Mouse (Mus musculus): Measurements from ENCODE around the gene Mast1. TPM values are rescaled to one million over a fixed set of nuclear protein-coding genes. Genes with fewer than 3 reads are reported as not detected.

The Mast1 gene
- total and polyA plus RNA-seq, 3 experiments, result 0.21 to 0.34 TPM; not detected in 1

- in situ Hi-C loops (cut with MboI; ENCODE audit: low pct_ligation_motif_present, low pct_unique_long_range_greater_than_20kb, low sequenced_read_pairs) (no loop called here), dilution Hi-C loops (cut with MboI; ENCODE audit: extremely low pct_ligation_motif_present, extremely low pct_unique_long_range_greater_than_20kb, low sequenced_read_pairs) (no loop called here)
- Histone ChIP-seq H3K36me3 (replicated peaks in 1 of 2; ENCODE audit: control insufficient read depth in 1 of 2, insufficient read depth in 1 of 2, low read length in 1 of 2) (peaks cover 6 to 7% of the 10 kb centered on the region in 2 experiments), H3K27ac (ENCODE audit: insufficient read depth, low read depth) (peak overlapping the region; percentile 94), H3K9me3 (replicated peaks; ENCODE audit: low read length) (no peaks in the 10 kb centered on the region), H3K4me3 (replicated peaks in 1 of 3; ENCODE audit: low read depth in 2 of 3, low read length in 2 of 3, poor library complexity in 1 of 3) (peak overlapping the region; percentile 2 to 94 (median 14)), H3K4me1 (ENCODE audit: control insufficient read depth in 1 of 2, insufficient read depth in 2 of 2) (peaks cover 33 to 55% of the 10 kb centered on the region in 2 experiments), H3K27me3 (replicated peaks) (no peaks in the 10 kb centered on the region), H3K4me2 (ENCODE audit: insufficient read depth, low read depth, poor library complexity, severe bottlenecking) (peak overlapping the region; percentile 55), H3K79me2 (replicated peaks; ENCODE audit: control insufficient read depth, extremely low read depth, insufficient read depth, poor library complexity, severe bottlenecking) (peaks cover 16% of the 10 kb centered on the region), H3K9ac (ENCODE audit: insufficient read depth, low read depth) (peak overlapping the region; percentile 68)
- TF ChIP-seq ETS1 (conservative IDR thresholded peaks at IDR 0.05; ENCODE audit: low read depth, low read length) (peak; percentile 37), TBP (conservative IDR thresholded peaks at IDR 0.05; ENCODE audit: low read depth, low read length) (no peak), IRF4 (IDR thresholded peaks at IDR 0.05; ENCODE audit: low read depth, low read length) (0 out of 2 replicates have a peak, but pooled peaks have one; percentile 10), MEF2A (IDR thresholded peaks at IDR 0.05; ENCODE audit: borderline replicate concordance, low read depth, low read length) (0 out of 2 replicates have a peak, but pooled peaks have one; percentile 21), MAX (IDR thresholded peaks at IDR 0.05; ENCODE audit: low read length) (peak; percentile 54), CHD2 (IDR thresholded peaks at IDR 0.05; ENCODE audit: low read length) (peak; percentile 85), MYC (IDR thresholded peaks at IDR 0.05; ENCODE audit: low read depth, low read length) (0 out of 2 replicates have a peak, but pooled peaks have one; percentile 20), E2F4 (IDR thresholded peaks at IDR 0.05; ENCODE audit: insufficient replicate concordance, low read depth, low read length) (no peak), SIN3A (IDR thresholded peaks at IDR 0.05; ENCODE audit: low read length) (peak; percentile 46; the same call in 1 of the 2 replicates), USF1 (IDR thresholded peaks at IDR 0.05; ENCODE audit: low read depth, low read length) (no peak), EP300 (IDR thresholded peaks at IDR 0.05; ENCODE audit: low read length) (0 out of 2 replicates have a peak, but pooled peaks have one; percentile 48), MAFK (IDR thresholded peaks at IDR 0.05; ENCODE audit: insufficient replicate concordance, low read length) (no peak)
- peak; percentile 65 for DNase-seq (ENCODE audit: extremely low read depth)
Observed at GRCm38 (mm10) chr8:84981644-84982498, 44.7 kb upstream of the Mast1 start.

DNA sequence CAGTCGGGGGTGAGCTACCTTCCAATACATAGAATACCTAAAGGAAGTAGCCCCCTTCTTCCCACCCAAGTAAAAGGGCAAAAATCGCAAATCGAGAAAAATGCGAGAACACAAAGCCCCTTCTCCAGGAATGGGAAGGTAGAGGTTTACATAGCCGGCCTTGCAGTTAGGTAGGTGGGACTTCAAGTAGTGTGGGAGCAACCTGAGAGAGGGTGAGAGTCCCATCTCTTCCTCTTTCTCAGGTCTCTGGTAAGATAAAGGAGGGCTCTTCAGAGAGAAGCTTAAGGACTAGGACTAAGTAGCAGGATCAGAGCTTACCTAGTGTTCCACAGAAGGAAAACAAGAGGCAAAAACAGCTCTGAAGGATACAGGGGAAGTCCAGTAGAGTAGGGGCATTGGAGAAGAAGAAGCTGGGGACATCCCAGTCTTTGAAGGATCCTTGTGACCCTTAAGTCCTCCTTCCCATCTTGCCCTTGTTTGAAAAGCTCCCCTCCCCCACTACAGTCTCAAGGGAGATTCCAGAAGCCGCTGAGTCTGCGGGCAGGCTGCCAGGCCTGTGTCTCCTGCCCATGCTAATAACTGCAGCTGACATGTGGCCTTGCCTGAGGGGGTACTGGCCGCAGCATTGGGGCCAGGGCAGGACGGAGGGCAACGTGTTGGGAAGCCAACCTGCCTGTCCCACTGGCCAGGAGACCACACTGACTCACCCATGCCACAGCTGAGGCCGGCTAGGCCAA, 43.6 kb upstream of the Mast1 start:
- peak overlapping the region; percentile 51 to 94 (median 68) for H3K4me3 ChIP-seq (replicated peaks in 1 of 3; ENCODE audit: low read depth in 2 of 3, low read length in 2 of 3, poor library complexity in 1 of 3)
- peak overlapping the region; percentile 55 for H3K4me2 ChIP-seq (ENCODE audit: insufficient read depth, low read depth, poor library complexity, severe bottlenecking)
- H3K27ac ChIP-seq (ENCODE audit: insufficient read depth, low read depth), result peak overlapping the region; percentile 94
- no peaks in the 10 kb centered on the region for H3K27me3 ChIP-seq (replicated peaks)
- peaks cover 20% of the 10 kb centered on the region for H3K79me2 ChIP-seq (replicated peaks; ENCODE audit: control insufficient read depth, extremely low read depth, insufficient read depth, poor library complexity, severe bottlenecking)
- peaks cover 29 to 49% of the 10 kb centered on the region in 2 experiments for H3K4me1 ChIP-seq (ENCODE audit: control insufficient read depth in 1 of 2, insufficient read depth in 2 of 2)
- dilution Hi-C loops (cut with MboI; ENCODE audit: extremely low pct_ligation_motif_present, extremely low pct_unique_long_range_greater_than_20kb, low sequenced_read_pairs) (no loop called here), in situ Hi-C loops (cut with MboI; ENCODE audit: low pct_ligation_motif_present, low pct_unique_long_range_greater_than_20kb, low sequenced_read_pairs) (no loop called here)
- H3K36me3 ChIP-seq (replicated peaks in 1 of 2; ENCODE audit: control insufficient read depth in 1 of 2, insufficient read depth in 1 of 2, low read length in 1 of 2), result peaks cover 6 to 8% of the 10 kb centered on the region in 2 experiments
- no peaks in the 10 kb centered on the region for H3K9me3 ChIP-seq (replicated peaks; ENCODE audit: low read length)
- peak overlapping the region; percentile 87 for H3K9ac ChIP-seq (ENCODE audit: insufficient read depth, low read depth)
- DNase-seq (ENCODE audit: extremely low read depth), result peak; percentile 89
- TF ChIP-seq MAX (IDR thresholded peaks at IDR 0.05; ENCODE audit: low read length), result peak; percentile 86
- no peak; the same call in 1 of the 2 replicates for TF ChIP-seq POLR2AphosphoS2 (IDR thresholded peaks at IDR 0.05; ENCODE audit: low read depth, low read length)
- TF ChIP-seq NELFE (IDR thresholded peaks at IDR 0.05; ENCODE audit: low read depth, low read length), result peak; percentile 65; the same call in 1 of the 2 replicates
- TF ChIP-seq ZNF384 (IDR thresholded peaks at IDR 0.05; ENCODE audit: low read depth, low read length), result no peak
- peak; percentile 90 for TF ChIP-seq MYC (IDR thresholded peaks at IDR 0.05; ENCODE audit: low read depth, low read length)
- no peak for TF ChIP-seq CTCF (conservative IDR thresholded peaks at IDR 0.05 in 1 of 2, IDR thresholded peaks at IDR 0.05 in 1 of 2; ENCODE audit: low read depth in 2 of 2, low read length in 2 of 2)
- TF ChIP-seq JUN (IDR thresholded peaks at IDR 0.05; ENCODE audit: insufficient read depth, low read depth, low read length), result no peak
- TF ChIP-seq ZMIZ1 (IDR thresholded peaks at IDR 0.05; ENCODE audit: low read depth, low read length), result peak; percentile 63; the same call in 1 of the 2 replicates
- no peak for TF ChIP-seq GABPA (IDR thresholded peaks at IDR 0.05; ENCODE audit: insufficient replicate concordance, low read depth, low read length)
- no peak; the same call in 1 of the 2 replicates for TF ChIP-seq RCOR1 (conservative IDR thresholded peaks at IDR 0.05; ENCODE audit: low read depth, low read length)
- TF ChIP-seq USF1 (IDR thresholded peaks at IDR 0.05; ENCODE audit: low read depth, low read length), result no peak
- no peak for TF ChIP-seq USF2 (conservative IDR thresholded peaks at IDR 0.05; ENCODE audit: low read depth, low read length)
- peak; percentile 81 for TF ChIP-seq MEF2A (IDR thresholded peaks at IDR 0.05; ENCODE audit: borderline replicate concordance, low read depth, low read length)
- TF ChIP-seq ZC3H11A (IDR thresholded peaks at IDR 0.05; ENCODE audit: low read depth, low read length), result no peak
- peak; percentile 96; the same call in 1 of the 2 replicates for TF ChIP-seq CHD1 (IDR thresholded peaks at IDR 0.05; ENCODE audit: low read depth, low read length)
- TF ChIP-seq NRF1 (IDR thresholded peaks at IDR 0.05; ENCODE audit: low read depth, low read length), result peak; percentile 33; the same call in 1 of the 2 replicates
- no peak for TF ChIP-seq E2F4 (IDR thresholded peaks at IDR 0.05; ENCODE audit: insufficient replicate concordance, low read depth, low read length)
- TF ChIP-seq ETS1 (conservative IDR thresholded peaks at IDR 0.05; ENCODE audit: low read depth, low read length), result peak; percentile 95
- no peak for TF ChIP-seq PAX5 (IDR thresholded peaks at IDR 0.05; ENCODE audit: low read length)
- TF ChIP-seq TBP (conservative IDR thresholded peaks at IDR 0.05; ENCODE audit: low read depth, low read length), result 0 out of 2 replicates have a peak, but pooled peaks have one; percentile 56
- TF ChIP-seq ELF1 (IDR thresholded peaks at IDR 0.05; ENCODE audit: low read depth, low read length), result peak; percentile 43; the same call in 1 of the 2 replicates
- TF ChIP-seq CHD2 (IDR thresholded peaks at IDR 0.05; ENCODE audit: low read length), result peak; percentile 93

Data from CH12.LX (cell line).